ENCODE assay signal across 8 mouse cellular contexts in the genomic region with DNA sequence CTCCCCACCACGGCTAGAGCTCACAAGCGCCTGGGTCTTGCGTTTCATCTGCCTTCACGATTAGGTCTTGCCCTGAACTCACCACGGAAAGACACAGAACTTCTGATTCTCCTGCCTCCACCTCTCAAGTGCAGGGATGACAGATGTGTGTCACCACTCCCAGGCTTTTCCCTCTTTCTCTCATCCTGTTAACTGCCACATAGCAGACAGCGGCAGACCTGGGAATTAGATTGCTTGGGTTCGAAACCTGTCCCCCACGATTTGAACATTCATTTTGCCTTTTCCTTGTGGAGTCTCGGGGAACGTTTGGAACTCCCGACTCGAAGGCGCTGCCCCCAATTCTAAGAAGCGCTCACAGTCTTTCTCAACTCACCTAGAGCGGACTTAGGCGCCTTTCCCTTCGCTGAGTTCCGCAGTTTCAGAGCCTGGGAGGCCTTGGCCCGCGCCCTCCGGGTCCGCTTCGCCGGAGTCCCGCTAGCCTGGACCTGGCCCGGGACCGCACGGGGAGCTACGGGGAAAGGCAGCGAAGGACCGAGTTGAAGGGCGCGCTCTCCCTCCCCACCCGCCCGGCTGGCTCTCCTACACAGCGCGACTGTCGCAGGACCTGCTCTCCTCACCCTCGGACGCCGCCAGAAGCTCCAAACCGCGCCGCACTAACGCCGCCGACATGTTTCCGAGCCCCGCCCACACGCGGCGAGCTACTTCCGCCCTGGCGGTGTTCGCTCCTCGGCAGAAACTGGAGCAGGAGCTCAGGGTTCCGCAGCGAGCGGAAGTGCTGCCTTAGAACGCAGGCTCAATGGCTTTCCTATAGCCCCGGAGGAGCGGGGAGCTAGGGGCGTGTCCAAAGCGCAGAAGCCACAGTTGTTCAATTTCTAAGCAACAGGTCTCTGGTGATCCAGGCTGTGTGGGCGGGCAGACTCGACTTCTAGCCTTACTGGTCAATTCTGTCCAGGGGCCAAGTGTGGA. TPM values are rescaled to one million over a fixed set of nuclear protein-coding genes. Genes with fewer than 3 reads are reported as not detected.
DNase-seq lines count a peak whose midpoint lies in the region; ATAC-seq and TF ChIP-seq lines count a peak whose summit lies in the region.

A gene (minus strand): TSS at position 706 of the 966 bp plus-strand sequence.

- H3K9me3 ChIP-seq in lung, postnatal 0 days (ENCODE audit: low read length), result no peaks in the 10 kb centered on the region

- TF ChIP-seq POLR2A in cerebellum, adult 2 months (IDR thresholded peaks at IDR 0.05; ENCODE audit: borderline replicate concordance, insufficient read depth, low read length), result peak; percentile 76; the same call in 1 of the 2 replicates

- no peak for TF ChIP-seq CTCF in cerebellum, adult 2 months (IDR thresholded peaks at IDR 0.05; ENCODE audit: borderline replicate concordance, insufficient read depth, low read depth, low read length)
- TF ChIP-seq CTCF in lung, postnatal 0 days (IDR thresholded peaks at IDR 0.05), result no peak

- WGBS in cerebellum, adult 2 months, result 2% methylated on average over 66 of the region's 66 CpGs
- 3% methylated on average over 66 of the region's 66 CpGs for WGBS in lung, postnatal 0 days

- TF ChIP-seq EP300 in lung, postnatal 0 days (IDR thresholded peaks at IDR 0.05), result no peak

- H3K4me2 ChIP-seq in lung, postnatal 0 days (replicated peaks; ENCODE audit: low read depth, low read length), result peak within 1 kb of the TSS; percentile 82

- H3K4me1 ChIP-seq in cerebellum, adult 2 months (ENCODE audit: control insufficient read depth, insufficient read depth, low read length), result peaks cover 8% of the 10 kb centered on the region
- H3K4me1 ChIP-seq in lung, postnatal 0 days (ENCODE audit: insufficient read depth, low read depth, low read length), result no peaks in the 10 kb centered on the region

- no peaks in the 10 kb centered on the region for H3K27me3 ChIP-seq in cerebellum, adult 2 months (ENCODE audit: control insufficient read depth, insufficient read depth, low read length)
- no peaks in the 10 kb centered on the region for H3K27me3 ChIP-seq in lung, postnatal 0 days (replicated peaks; ENCODE audit: insufficient read depth, low read length)

- peak within 1 kb of the TSS; percentile 79 for H3K4me3 ChIP-seq in cerebellum, adult 2 months (replicated peaks; ENCODE audit: insufficient read depth, low read depth, low read length)
- peak within 1 kb of the TSS; percentile 82 for H3K4me3 ChIP-seq in lung, postnatal 0 days (ENCODE audit: low read depth, low read length)

- H3K36me3 ChIP-seq in lung, postnatal 0 days (ENCODE audit: insufficient read depth, low read length), result no peaks in the 10 kb centered on the region

- H3K27ac ChIP-seq in cerebellum, adult 2 months (ENCODE audit: insufficient read depth, low read length), result no peak within 1 kb of the TSS; the same call in 1 of the 2 replicates
- H3K27ac ChIP-seq in lung, postnatal 0 days (ENCODE audit: low read length), result peak within 1 kb of the TSS; percentile 73

- DNase-seq in MEL-GATA-1-ER (ENCODE audit: extremely low read depth, low read depth), result peak; percentile 93
- DNase-seq in cerebellum, adult 2 months, result peak; percentile 86 to 87
- peak; percentile 95 for DNase-seq in forelimb bud, embryonic 11.5 days (ENCODE audit: low read depth, low spot score)
- peak; percentile 67 for DNase-seq in layer of hippocampus, adult 9-10 months (ENCODE audit: low spot score)
- DNase-seq in lung, postnatal 0 days (ENCODE audit: low spot score), result peak; percentile 96
- DNase-seq in ovary, postnatal 14 days (ENCODE audit: low spot score), result peak; percentile 79
- DNase-seq in thymus, postnatal 14 days, result peak; percentile 93

- H3K9ac ChIP-seq in lung, postnatal 0 days (replicated peaks; ENCODE audit: low read depth), result peak within 1 kb of the TSS; percentile 76

- ATAC-seq in hematopoietic stem cell, adult 5-6 weeks (replicated peaks in 1 of 2; ENCODE audit: insufficient read depth in 1 of 2, low FRiP score in 2 of 2, low TSS enrichment in 1 of 2, low read depth in 1 of 2, poor library complexity in 2 of 2, severe bottlenecking in 2 of 2), result peak; percentile 94
- ATAC-seq in lung, postnatal 0 days, result peak; percentile 96

RNA-seq across cellular contexts. Expression of the gene that starts here (rescaled TPM):
- 34.3 and 38.6 TPM in 2 replicates for polyA plus RNA-seq in cerebellum, adult 2 months (2012; rRNA removed)
- 22.0 and 48.2 TPM in 2 replicates for total RNA-seq in hematopoietic stem cell, adult 5-6 weeks (2017)
- polyA plus RNA-seq in lung, postnatal 0 days (2015; fragmentation: Nextera tagmentation; extraction: Ambion mirVana), result 34.7 and 36.1 TPM in 2 replicates
